Mouse (Mus musculus) spleen, adult 2 months (tissue): ENCODE data around the gene Map3k21.

ENCODE experiments used
- CTCF ChIP-seq: fragments of 200-500 bp; IDR thresholded peaks from 2 replicates; pipeline ENCODE4 v1.5.1; 2011; ENCODE audit warnings: mild to moderate bottlenecking, inconsistent platforms; ENCODE audit not compliant: insufficient read depth, insufficient read length, insufficient replicate concordance; ENCODE audit errors: extremely low read depth
- POLR2A ChIP-seq: fragments of 200-500 bp; IDR thresholded peaks from 2 replicates; pipeline ENCODE4 v1.6.1; 2011; ENCODE audit warnings: low read depth, low read length, inconsistent platforms

DNA sequence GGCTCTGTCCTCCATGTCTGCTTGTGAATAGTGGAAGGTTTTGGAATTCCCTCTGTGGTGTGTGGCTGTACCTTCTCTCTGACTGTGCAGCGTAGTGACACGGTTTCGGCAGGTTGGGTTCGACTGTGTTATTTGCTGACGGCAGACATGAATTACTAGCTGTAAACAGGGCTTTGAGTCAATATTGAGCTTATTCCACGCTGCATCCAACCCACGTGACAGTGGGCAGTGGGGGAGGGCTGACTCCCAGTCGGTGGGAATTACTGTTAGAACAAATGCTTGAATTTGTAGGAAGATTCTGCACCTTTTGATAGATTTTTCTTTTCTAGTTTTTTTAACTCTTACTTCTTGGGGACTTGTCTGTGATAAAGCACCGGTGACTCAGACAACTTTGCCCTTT, 4.1 kb downstream of the Map3k21 start:
- no peak for TF ChIP-seq POLR2A
- no peak for TF ChIP-seq CTCF
